In the genomic region with DNA sequence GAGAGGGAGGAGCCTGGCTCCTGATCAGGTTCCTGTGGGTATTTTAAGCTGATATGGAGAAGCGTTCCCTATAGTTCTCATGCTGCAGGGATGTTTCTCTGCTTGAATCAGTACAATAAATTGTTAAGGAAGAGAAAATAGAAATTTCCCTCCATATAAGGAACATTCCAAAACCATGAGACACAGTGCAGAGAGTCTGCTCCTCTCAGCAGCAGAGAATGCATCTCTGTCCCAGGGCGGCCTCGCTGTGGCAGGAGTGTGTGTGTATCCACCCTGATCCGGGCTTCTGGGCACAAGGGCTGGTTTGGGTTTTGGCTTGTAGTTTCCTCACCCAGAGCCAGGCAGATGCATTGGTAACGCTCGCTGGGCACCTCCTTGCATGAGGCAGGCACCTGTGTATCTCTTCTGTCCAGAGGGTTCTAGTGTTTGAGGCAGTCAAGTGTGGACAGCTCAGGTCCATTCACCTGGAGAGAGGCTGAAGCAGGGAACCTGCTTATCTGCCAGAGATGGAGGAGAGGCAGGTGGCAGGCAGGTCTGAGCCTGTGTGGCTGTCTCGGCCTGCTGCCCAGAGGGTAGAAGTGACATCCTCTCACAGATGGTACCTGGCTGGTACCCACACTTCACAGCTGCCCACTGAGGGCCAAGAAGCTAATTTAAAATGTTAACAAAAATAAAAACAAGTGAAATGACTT, we compare ENCODE assay signal across 16 mouse cellular contexts. TPM values are rescaled to one million over a fixed set of nuclear protein-coding genes. Genes with fewer than 3 reads are reported as not detected.
DNase-seq lines count a peak whose midpoint lies in the region; ATAC-seq and TF ChIP-seq lines count a peak whose summit lies in the region.
"Had no signal": no experiment of that assay in that cellular context is flagged by ENCODE, and none has a peak within 500 bp of the region (broad histone marks: within the 10 kb centered on the region; RNA-seq: fewer than 3 reads in every experiment).

No protein-coding gene starts in this region.

- H3K4me1 ChIP-seq in spleen, adult 2 months (ENCODE audit: control insufficient read depth, insufficient read depth, insufficient read length), result peaks cover 36% of the 10 kb centered on the region
- peaks cover 6% of the 10 kb centered on the region for H3K4me1 ChIP-seq in embryonic fibroblast, embryonic 13.5 days (ENCODE audit: control insufficient read depth, insufficient read depth, low read length)
- H3K4me1 ChIP-seq: midbrain, embryonic 13.5 days; neural tube, embryonic 13.5 days had no signal

- 66% methylated on average over 7 of the region's 7 CpGs for WGBS in spleen, adult 2 months

- H3K36me3 ChIP-seq in spleen, adult 2 months (ENCODE audit: control insufficient read depth, insufficient read depth, low read length), result peaks cover 62% of the 10 kb centered on the region

- peak overlapping the region; percentile 92 for H3K27ac ChIP-seq in spleen, adult 2 months (ENCODE audit: insufficient read depth, low read length)
- peak overlapping the region; percentile 99 for H3K27ac ChIP-seq in embryonic fibroblast, embryonic 13.5 days (ENCODE audit: insufficient read depth, low read length)
- H3K27ac ChIP-seq: midbrain, embryonic 13.5 days; neural tube, embryonic 13.5 days had no signal

- TF ChIP-seq CTCF in spleen, adult 2 months (IDR thresholded peaks at IDR 0.05; ENCODE audit: extremely low read depth, insufficient read depth, insufficient read length, insufficient replicate concordance), result no peak
- no peak for TF ChIP-seq CTCF in embryonic fibroblast, embryonic 13.5 days (IDR thresholded peaks at IDR 0.05; ENCODE audit: borderline replicate concordance, insufficient read depth, low read length)

- H3K4me3 ChIP-seq in spleen, adult 2 months (ENCODE audit: extremely low read depth, insufficient read depth, insufficient read length), result no peak overlapping the region
- no peak overlapping the region for H3K4me3 ChIP-seq in embryonic fibroblast, embryonic 13.5 days (ENCODE audit: insufficient read depth, low read length)
- H3K4me3 ChIP-seq: midbrain, embryonic 13.5 days; neural tube, embryonic 13.5 days had no signal

- TF ChIP-seq POLR2A in spleen, adult 2 months (IDR thresholded peaks at IDR 0.05; ENCODE audit: low read depth, low read length), result no peak
- TF ChIP-seq POLR2A in embryonic fibroblast, embryonic 13.5 days (IDR thresholded peaks at IDR 0.05; ENCODE audit: low read depth, low read length), result peak; percentile 52

- ATAC-seq in frontal cortex, adult (ENCODE audit: low TSS enrichment), result peak; percentile 15; the same call in 1 of the 2 replicates
- ATAC-seq: midbrain, embryonic 13.5 days had no signal

- H3K27me3 ChIP-seq in spleen, adult 2 months (ENCODE audit: control insufficient read depth, insufficient read depth, low read length), result no peaks in the 10 kb centered on the region
- H3K27me3 ChIP-seq: midbrain, embryonic 13.5 days; neural tube, embryonic 13.5 days had no signal

- no peak for DNase-seq in frontal cortex, postnatal 10 days (ENCODE audit: low spot score in 2 of 2)
- DNase-seq in spleen, adult 2 months (ENCODE audit: low read depth in 1 of 2, low spot score in 2 of 2), result no peak
- DNase-seq in spleen, adult 18-20 months, result no peak
- no peak for DNase-seq in MN1 (ENCODE audit: low spot score)
- no peak for DNase-seq in gastrocnemius, adult 18-20 months (ENCODE audit: low spot score)
- no peak for DNase-seq in retina, postnatal 1 day
- DNase-seq: adrenal gland, postnatal 14 days; gastrocnemius, postnatal 25 days; kidney, postnatal 10 days; lung, embryonic 14.5 days had no signal

RNA-seq across cellular contexts. Expression of a gene that starts 18.5 kb away (rescaled TPM):
- 0.37 and 0.60 TPM in 2 replicates for polyA plus RNA-seq in spleen, adult 2 months (2012; rRNA removed)
- polyA plus RNA-seq in embryonic fibroblast, embryonic 13.5 days (2011; ENCODE audit: insufficient read length, low read depth, missing spikeins), result 6.7 and 7.0 TPM in 2 replicates
- under 1 TPM; 0.74 to 0.87 TPM for total RNA-seq in gastrocnemius, adult 18-20 months (2021)

RNA-seq across cellular contexts. Expression of a gene that starts 38.5 kb away (rescaled TPM):
- 88.6 and 125 TPM in 2 replicates for polyA plus RNA-seq in spleen, adult 2 months (2012; rRNA removed)
- polyA plus RNA-seq in embryonic fibroblast, embryonic 13.5 days (2011; ENCODE audit: insufficient read length, low read depth, missing spikeins), result 41.4 and 42.8 TPM in 2 replicates
- 10 to 100 TPM; 62.9 to 64.4 TPM for total RNA-seq in gastrocnemius, adult 18-20 months (2021)

RNA-seq across cellular contexts. Expression of a gene that starts 40.7 kb away (rescaled TPM):
- 233 and 234 TPM in 2 replicates for polyA plus RNA-seq in spleen, adult 2 months (2012; rRNA removed)
- 85.9 and 90.2 TPM in 2 replicates for polyA plus RNA-seq in embryonic fibroblast, embryonic 13.5 days (2011; ENCODE audit: insufficient read length, low read depth, missing spikeins)
- 10 to 100 TPM; 21.9 to 26.8 TPM for total RNA-seq in gastrocnemius, adult 18-20 months (2021)

RNA-seq across cellular contexts. Expression of a gene that starts 51.0 kb away (rescaled TPM):
- not detected in 2 replicates for polyA plus RNA-seq in spleen, adult 2 months (2012; rRNA removed)
- polyA plus RNA-seq in embryonic fibroblast, embryonic 13.5 days (2011; ENCODE audit: insufficient read length, low read depth, missing spikeins), result not detected in 2 replicates
- total RNA-seq in gastrocnemius, adult 18-20 months (2021), result not detected
- total RNA-seq: adrenal gland, postnatal 14 days; gastrocnemius, postnatal 25 days; heart, postnatal 25 days had no signal
- polyA plus RNA-seq: lung, embryonic 14.5 days; midbrain, embryonic 13.5 days; neural tube, embryonic 13.5 days; testis, adult 2 months had no signal
